Mouse (Mus musculus): ENCODE results near the gene Gimap8. TPM values are rescaled to one million over a fixed set of nuclear protein-coding genes. Genes with fewer than 3 reads are reported as not detected.

Gene Gimap8
- 1.1 and 1.5 TPM in 2 replicates for polyA plus RNA-seq (2012; rRNA removed)

DNA sequence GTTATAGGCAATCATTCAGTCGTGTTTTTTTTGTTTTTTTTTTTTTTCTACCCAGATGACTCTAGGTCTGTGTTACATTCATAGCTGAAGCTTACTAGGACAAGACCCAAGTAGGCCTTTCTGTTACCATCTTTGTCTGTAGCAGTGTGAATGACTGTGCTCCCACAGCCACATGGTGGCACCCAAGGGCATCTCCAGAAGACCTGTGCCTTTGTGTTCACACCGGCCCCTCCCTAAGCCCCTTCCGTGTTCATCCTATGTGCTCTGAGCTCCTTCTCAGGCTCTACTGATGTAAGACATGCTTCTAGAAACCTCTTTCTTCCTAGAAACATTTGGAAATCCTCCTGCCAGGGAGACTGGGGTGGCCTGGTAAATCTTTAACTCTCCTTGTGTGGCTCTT is at the start of gene Gimap8:
Gimap8 (plus strand) TSS at position 240 of the 400 bp plus-strand sequence.

DNA sequence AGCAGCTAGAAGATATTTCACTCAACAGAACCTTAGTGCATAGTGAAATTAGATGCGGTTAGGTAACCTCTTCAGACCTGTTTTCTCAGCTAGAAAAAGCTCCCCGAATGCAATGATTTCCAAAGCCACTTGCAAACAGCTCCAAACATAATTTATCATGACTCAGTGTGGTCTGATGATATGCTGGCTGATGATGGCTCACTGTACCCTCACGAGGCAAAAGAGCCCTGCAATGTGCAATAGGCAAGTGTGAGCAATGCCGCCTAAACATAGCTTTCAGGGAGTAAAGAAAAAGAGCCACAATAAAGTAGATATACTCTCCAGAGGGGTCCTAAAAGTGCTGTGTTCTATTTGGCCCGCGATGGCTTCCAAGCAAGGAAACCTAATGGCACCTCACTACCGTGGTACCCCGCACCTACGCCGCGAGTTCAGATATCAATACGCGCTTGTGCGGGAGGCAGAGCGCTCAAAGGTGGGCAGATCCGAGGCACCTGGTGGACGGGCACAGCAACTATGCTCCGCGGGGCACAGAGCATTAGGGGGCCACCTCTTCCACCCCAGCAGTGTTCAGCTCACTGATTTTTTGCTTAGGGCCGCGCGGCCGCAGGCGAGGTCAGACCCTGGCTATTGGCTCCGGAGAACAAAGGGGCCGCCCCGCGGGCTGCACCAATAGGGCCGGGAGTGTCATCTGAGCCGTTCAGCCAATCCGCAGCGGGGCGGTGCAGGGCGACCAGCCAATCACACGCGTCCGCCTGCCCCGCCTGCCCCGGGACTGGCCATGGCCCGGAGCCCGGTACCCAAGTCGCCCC is 45.6 kb upstream of the Gimap8 start, which contains the start of gene Zfp775:
Zfp775 (plus strand) TSS at position 793 of the 809 bp plus-strand sequence.

DNA sequence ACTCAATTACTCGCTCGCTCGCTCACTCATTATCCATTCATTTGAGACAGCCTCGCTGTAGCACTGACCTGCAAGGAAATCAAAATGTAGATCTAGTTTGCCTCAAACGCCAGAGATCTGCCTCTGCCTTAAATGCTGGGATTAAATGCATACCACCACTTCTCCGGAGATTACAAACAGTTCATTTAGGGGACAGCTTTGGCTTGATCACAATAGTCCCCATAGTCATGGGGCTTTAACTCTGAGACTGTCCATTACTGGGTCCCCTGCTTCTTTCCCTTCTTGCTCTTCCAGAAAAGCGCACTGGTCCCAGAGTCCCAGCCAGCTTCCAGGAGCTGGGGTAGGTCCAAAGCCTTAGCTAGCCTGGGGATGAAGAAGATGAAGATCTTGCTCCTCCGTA is 20.6 kb upstream of the Gimap8 start, which contains the start of gene AI854703:
AI854703 (plus strand) TSS at position 301 of the 400 bp plus-strand sequence.

DNA sequence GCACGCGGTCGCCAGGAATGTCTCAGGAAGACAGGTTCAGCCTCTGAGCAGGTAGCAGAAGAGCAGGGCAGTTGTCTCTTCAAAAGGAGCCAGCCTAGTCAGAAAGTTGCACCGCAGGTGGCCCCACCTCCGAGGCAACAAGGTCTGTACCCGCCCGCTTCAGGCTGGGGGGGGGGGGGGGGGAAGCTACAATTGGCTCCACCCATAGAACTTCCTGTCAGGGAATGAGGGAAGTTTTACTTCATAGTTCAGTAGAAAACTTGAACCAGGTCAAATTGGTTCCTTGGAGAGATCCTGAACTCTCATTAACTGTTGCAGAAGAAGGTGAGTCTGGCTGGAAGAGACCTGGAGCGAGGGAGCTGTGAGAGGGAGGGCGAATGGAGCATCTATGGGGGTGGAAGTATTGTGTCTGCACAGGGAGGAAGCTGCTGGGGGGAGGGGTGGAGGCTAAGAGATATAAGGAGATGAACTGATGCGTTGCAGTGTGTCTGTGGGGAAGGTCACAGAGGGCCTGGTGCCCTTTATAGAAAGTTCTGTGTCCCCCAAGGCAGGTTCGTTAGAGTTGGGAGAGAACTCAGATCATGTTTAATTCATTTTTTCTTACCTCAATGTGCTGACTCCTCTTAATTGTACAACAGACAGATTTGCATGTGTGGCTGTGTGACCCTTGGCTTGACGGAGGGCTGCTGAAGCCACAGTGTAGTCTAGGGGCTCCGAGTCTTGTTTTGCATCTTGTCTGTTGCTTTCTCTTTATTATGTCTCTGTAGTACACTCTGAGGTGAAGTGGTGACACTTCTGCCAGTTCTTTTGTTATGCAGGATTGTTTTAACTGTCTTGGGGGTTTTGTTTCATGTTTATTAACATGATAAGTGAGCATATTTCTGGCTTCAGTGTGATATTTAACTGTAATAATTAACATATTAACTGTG is 29.2 kb downstream of the Gimap8 start, which contains the start of gene Gimap9:
Gimap9 (plus strand) TSS at position 199 of the 929 bp plus-strand sequence.

DNA sequence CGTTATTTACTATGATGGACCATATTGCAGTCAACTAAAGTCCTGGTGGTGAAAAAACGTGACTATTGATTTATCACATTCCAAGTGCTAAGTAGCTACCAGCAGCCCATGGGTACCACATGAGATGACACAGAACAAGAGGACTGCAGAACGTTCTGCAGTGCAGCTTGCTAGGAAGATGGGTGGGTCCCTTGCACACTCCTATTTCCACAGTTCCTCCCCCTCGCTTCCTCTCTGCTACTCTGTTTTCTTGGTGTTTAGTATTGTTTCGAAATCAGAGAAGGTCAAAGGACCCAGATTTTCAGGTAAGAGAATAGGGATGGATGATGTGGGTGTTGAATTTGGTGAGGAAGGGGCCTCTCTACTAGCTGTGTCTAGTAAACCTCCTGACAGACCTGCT is 37.3 kb downstream of the Gimap8 start, which contains the start of gene Gimap4:
Gimap4 (plus strand) TSS at position 231 of the 400 bp plus-strand sequence.

Other genes starting within 250 kb of the Gimap8 start
- gene Zfp467, start 201.4 kb upstream of the Gimap8 start, polyA plus RNA-seq (2012; rRNA removed): 107 and 109 TPM in 2 replicates
- 8.5 and 10.9 TPM in 2 replicates for gene Sspo, start 199.0 kb upstream of the Gimap8 start, polyA plus RNA-seq (2012; rRNA removed)
- gene Atp6v0e2, start 109.6 kb upstream of the Gimap8 start, polyA plus RNA-seq (2012; rRNA removed): 40.5 and 51.5 TPM in 2 replicates
- gene Lrrc61, start 92.4 kb upstream of the Gimap8 start, polyA plus RNA-seq (2012; rRNA removed): 17.5 and 23.2 TPM in 2 replicates
- 121 and 133 TPM in 2 replicates for gene Rarres2, start 74.4 kb upstream of the Gimap8 start, polyA plus RNA-seq (2012; rRNA removed)
- gene Gm45021, start 57.6 kb upstream of the Gimap8 start, polyA plus RNA-seq (2012; rRNA removed): not detected in 2 replicates
- 51.4 and 56.7 TPM in 2 replicates for gene Repin1, start 53.4 kb upstream of the Gimap8 start, polyA plus RNA-seq (2012; rRNA removed)
- 0.88 and 1.0 TPM in 2 replicates for gene Gm44965, start 53.3 kb upstream of the Gimap8 start, polyA plus RNA-seq (2012; rRNA removed)
- 12.6 and 15.4 TPM in 2 replicates for gene Zfp775, start 45.2 kb upstream of the Gimap8 start, polyA plus RNA-seq (2012; rRNA removed)
- 56.4 and 73.1 TPM in 2 replicates for gene AI854703, start 20.5 kb upstream of the Gimap8 start, polyA plus RNA-seq (2012; rRNA removed)
- gene Gimap9, start 28.9 kb downstream of the Gimap8 start, polyA plus RNA-seq (2012; rRNA removed): 1.5 and 1.9 TPM in 2 replicates
- gene Gimap4, start 37.3 kb downstream of the Gimap8 start, polyA plus RNA-seq (2012; rRNA removed): 2.8 and 3.0 TPM in 2 replicates
- 2.7 and 2.9 TPM in 2 replicates for gene Gimap6, start 61.0 kb downstream of the Gimap8 start, polyA plus RNA-seq (2012; rRNA removed)
- gene Gm28053, start 71.4 kb downstream of the Gimap8 start, polyA plus RNA-seq (2012; rRNA removed): not detected in 2 replicates
- 0.36 and 0.84 TPM in 2 replicates for gene Gimap7, start 71.4 kb downstream of the Gimap8 start, polyA plus RNA-seq (2012; rRNA removed)
- gene Gimap1, start 91.8 kb downstream of the Gimap8 start, polyA plus RNA-seq (2012; rRNA removed): 8.0 and 8.9 TPM in 2 replicates
- 4.9 and 5.8 TPM in 2 replicates for gene Gimap5, start 99.0 kb downstream of the Gimap8 start, polyA plus RNA-seq (2012; rRNA removed)
- 4.9 and 5.6 TPM in 2 replicates for gene Gimap3, start 123.6 kb downstream of the Gimap8 start, polyA plus RNA-seq (2012; rRNA removed)
- gene Tmem176a, start 193.7 kb downstream of the Gimap8 start, polyA plus RNA-seq (2012; rRNA removed): 141 and 142 TPM in 2 replicates
- 260 and 275 TPM in 2 replicates for gene Tmem176b, start 194.3 kb downstream of the Gimap8 start, polyA plus RNA-seq (2012; rRNA removed)
- 198 and 228 TPM in 2 replicates for gene Aoc1, start 225.7 kb downstream of the Gimap8 start, polyA plus RNA-seq (2012; rRNA removed)